Mouse (Mus musculus) midbrain, embryonic 10.5 days (tissue): ENCODE results near the gene Aldh1l1. TPM values are rescaled to one million over a fixed set of nuclear protein-coding genes. Genes with fewer than 3 reads are reported as not detected.

Experiments
- DNase-seq: peaks from one replicate; pipeline ENCODE4 v3.0.0-alpha.2; 2017; ENCODE audit warnings: low spot score
- H3K27ac ChIP-seq: fragments of 300-500 bp; sonication (generic); replicated peaks from 2 replicates; pipeline ENCODE4 v1.5.1; 2016; ENCODE audit warnings: mild to moderate bottlenecking
- H3K27me3 ChIP-seq: fragments of 300-500 bp; sonication (generic); 2 replicates; pipeline ENCODE4 v1.6.1; 2016; ENCODE audit warnings: low read depth, mild to moderate bottlenecking; ENCODE audit not compliant: poor library complexity, severe bottlenecking
- H3K36me3 ChIP-seq: fragments of 300-500 bp; sonication (generic); 2 replicates; pipeline ENCODE4 v1.6.1; 2016; ENCODE audit warnings: mild to moderate bottlenecking, moderate library complexity
- H3K4me1 ChIP-seq: fragments of 300-500 bp; sonication (generic); 2 replicates; pipeline ENCODE4 v1.6.1; 2016
- H3K4me3 ChIP-seq: fragments of 300-500 bp; sonication (generic); 2 replicates; pipeline ENCODE4 v1.5.1; 2016; ENCODE audit warnings: mild to moderate bottlenecking, moderate library complexity
- H3K9me3 ChIP-seq: fragments of 300-500 bp; sonication (generic); replicated peaks from 2 replicates; pipeline ENCODE4 v1.6.1; 2016; ENCODE audit warnings: mild to moderate bottlenecking
- WGBS: fragments of 180-500 bp; shearing (Covaris S2); methylation state at CpG from one replicate; pipeline ENCODE4 v1.1.7; 2016; 5-methylcytosine and 5-hydroxymethylcytosine counted together
- polyA plus RNA-seq: library from polyadenylated mRNA; unstranded; fragments of >200 nt; fragmentation: Nextera tagmentation; extraction: Ambion mirVana; gene quantifications from 2 replicates; pipeline ENCODE4 v1.2.1, GENCODE M21; 2016

The Aldh1l1 gene
- polyA plus RNA-seq, 1 experiment from 2014 or later: 2.7 TPM

DNA sequence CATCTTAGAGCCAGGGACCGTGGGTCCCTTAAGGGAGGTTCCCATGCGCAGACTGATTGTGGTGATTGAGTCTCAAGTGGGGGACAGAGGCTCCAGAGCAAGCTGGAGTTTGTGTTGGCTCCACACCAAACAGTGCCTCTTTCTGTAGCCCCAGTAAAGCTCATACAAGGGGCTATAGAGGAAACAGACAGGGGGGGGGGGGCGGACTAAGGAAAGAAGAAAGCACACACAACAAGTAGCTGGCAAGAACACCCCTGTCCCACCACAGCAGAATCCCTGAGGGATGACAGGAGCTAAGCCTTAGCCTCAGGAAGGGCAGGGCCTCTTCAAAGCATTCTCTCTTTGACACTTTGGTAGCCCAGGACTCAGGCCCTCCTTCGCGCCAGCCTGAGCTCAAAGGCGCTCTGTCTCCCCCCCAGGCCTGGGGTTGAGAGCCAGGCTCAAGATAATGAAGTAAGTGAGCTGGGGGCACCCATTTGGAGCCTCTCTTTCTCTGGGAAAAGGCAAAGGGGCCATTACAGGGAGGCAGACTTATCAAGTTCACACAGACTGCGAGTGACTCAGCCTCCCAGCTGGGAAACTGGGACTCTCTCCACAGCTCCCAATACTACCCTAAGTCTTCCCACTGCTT, 9.2 kb downstream of the Aldh1l1 start:
- peak overlapping the region; percentile 66 for H3K27ac ChIP-seq
- H3K9me3 ChIP-seq: no peaks in the 10 kb centered on the region
- H3K4me3 ChIP-seq: no peak overlapping the region
- H3K4me1 ChIP-seq: peaks cover 32% of the 10 kb centered on the region
- H3K27me3 ChIP-seq: no peaks in the 10 kb centered on the region
- H3K36me3 ChIP-seq: no peaks in the 10 kb centered on the region
- WGBS: 52% methylated on average over 6 of the region's 7 CpGs
- no peak for DNase-seq

DNA sequence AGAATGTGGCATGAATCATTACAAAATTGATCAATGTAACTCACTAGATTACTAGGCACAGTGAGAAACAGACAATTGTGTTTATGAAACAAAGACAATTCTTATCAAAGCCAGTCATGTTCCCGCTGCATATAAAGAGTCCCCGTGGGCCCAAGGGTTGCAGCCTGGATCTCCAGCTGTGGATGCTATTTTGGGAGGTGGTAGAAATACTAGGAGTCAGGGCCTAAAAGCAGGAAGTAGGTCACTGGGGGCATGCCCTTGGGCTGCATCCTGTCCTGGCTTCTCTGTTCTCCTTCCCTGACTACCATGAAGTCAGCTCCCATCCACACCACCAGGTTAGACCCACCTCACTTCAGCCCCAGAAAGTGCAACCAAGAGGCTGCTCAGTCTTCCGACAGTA, 10.0 kb downstream of the Aldh1l1 start:
- peaks cover 32% of the 10 kb centered on the region for H3K4me1 ChIP-seq
- DNase-seq: no peak
- WGBS: 79% methylated on average over 3 of the region's 3 CpGs
- no peak overlapping the region for H3K4me3 ChIP-seq
- H3K27ac ChIP-seq: no peak overlapping the region; the same call in 1 of the 2 replicates
- no peaks in the 10 kb centered on the region for H3K27me3 ChIP-seq
- H3K36me3 ChIP-seq: no peaks in the 10 kb centered on the region
- H3K9me3 ChIP-seq: no peaks in the 10 kb centered on the region

DNA sequence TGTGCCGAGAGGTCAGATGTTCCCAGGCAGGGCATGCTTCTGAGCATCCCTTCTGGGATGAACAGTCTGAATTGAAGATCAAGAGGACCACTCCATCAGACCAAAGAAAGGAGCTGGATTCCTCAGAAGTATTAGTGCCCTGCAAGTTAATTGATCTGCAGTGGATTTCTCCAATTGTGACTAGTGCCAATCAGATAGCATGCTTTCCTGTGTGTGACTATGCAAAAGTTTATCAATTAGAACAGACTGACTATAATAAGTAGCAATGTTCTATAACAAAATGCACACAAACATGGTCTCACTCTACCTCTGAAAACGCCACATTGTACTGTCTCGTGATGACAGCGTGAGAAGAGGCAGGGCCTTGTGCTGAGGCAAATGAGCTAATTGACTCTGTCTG, 13.3 kb downstream of the Aldh1l1 start:
- Histone ChIP-seq H3K27ac (no peak overlapping the region), H3K9me3 (no peaks in the 10 kb centered on the region), H3K27me3 (no peaks in the 10 kb centered on the region), H3K36me3 (no peaks in the 10 kb centered on the region), H3K4me3 (no peak overlapping the region), H3K4me1 (peaks cover 30% of the 10 kb centered on the region)
- 56% methylated on average over 4 of the region's 4 CpGs for WGBS
- no peak for DNase-seq

DNA sequence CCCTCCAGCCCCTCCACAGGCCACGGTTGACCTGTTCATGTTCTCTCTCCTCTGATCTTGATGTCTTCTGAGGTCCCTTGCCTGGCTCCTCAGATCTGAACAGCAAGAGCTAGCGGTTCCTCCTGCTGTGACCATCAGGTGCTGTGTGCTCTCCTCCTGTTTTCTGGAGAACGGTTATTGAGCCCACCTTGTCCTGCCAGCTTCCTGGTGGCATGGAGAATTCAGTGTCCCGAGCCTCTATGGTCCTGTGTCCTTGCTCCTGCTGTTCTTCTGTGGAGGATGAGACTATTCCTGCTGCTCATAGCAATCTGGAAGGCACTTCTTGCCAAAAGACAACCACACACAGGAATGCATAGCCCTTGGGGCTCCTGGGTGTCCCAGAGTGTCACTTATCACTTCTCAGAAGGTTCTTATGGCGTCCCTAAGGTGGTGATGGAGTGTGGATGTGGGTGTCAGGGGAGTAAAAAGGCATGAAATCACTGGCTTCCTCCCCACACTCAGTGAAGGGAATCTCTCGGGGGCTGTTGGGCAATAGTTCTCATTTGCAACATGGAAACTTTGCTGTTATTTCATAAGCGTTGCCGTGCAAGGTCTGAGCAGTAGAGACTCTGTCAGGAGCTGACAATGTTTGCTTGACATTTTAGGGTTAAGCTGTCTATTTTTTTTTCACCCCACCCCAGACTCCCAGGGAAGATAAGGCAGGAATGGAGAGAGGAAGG, 15.2 kb downstream of the Aldh1l1 start:
- peaks cover 13% of the 10 kb centered on the region for H3K4me1 ChIP-seq
- no peak overlapping the region for H3K4me3 ChIP-seq
- WGBS: 76% methylated on average over 8 of the region's 8 CpGs
- H3K36me3 ChIP-seq: no peaks in the 10 kb centered on the region
- no peaks in the 10 kb centered on the region for H3K27me3 ChIP-seq
- no peak for DNase-seq
- no peaks in the 10 kb centered on the region for H3K9me3 ChIP-seq
- H3K27ac ChIP-seq: no peak overlapping the region

DNA sequence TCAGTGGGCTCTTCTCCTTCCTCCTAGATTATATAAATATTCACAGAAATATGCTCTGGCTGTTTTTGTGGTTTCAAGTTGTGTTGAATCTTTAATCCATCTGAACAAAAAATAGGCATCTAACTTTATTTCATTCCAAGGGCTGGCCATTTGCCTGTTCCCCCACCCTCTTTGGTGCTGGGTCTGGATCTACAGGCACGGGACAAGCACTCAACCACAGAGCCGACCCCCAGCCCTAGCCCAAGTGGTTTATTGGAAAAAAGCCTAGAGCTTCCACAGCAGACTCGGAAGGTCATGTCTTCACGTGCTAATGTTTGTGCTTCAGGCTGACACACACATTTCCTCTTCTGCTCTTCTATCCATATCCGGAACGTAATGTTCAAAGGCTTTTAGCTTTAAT, 19.7 kb downstream of the Aldh1l1 start:
- peaks cover 21% of the 10 kb centered on the region for H3K4me1 ChIP-seq
- H3K27ac ChIP-seq: no peak overlapping the region
- H3K36me3 ChIP-seq: no peaks in the 10 kb centered on the region
- no peak overlapping the region for H3K4me3 ChIP-seq
- H3K27me3 ChIP-seq: no peaks in the 10 kb centered on the region
- no peaks in the 10 kb centered on the region for H3K9me3 ChIP-seq
- DNase-seq: no peak
- WGBS: 78% methylated on average over 6 of the region's 6 CpGs

DNA sequence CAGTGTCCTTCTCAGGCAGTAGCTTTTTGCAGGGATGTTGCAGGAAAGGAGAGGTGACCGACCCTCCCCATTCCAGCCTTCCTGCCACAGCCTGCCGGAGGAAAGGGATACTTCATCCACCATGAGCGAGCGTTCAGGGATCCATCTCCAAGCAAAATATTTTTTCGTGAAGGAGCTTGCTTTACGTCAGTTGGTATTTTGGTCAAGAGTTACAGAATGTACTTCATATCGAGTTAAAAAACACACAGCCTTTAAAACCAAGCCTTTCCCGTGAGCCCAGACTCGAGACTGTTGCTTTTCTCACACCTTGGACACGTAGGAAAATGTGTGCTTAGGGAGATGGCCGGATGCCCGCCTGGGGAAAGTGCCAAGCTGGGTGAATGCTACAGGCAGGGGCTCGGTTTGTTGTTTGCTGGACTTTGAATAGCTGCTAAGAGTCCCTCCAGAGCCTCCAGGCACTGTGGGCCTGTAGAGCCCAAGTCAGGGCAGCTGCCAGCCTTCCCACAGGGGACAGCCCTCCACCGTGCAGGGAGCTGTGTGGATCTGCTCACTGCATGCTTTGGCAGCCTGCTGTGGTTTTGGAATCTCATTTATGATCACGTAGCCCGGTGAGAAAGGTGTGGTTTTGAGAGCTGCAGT, 20.6 kb downstream of the Aldh1l1 start:
- no peaks in the 10 kb centered on the region for H3K36me3 ChIP-seq
- H3K4me3 ChIP-seq: no peak overlapping the region
- 75% methylated on average over 16 of the region's 16 CpGs for WGBS
- no peak overlapping the region for H3K27ac ChIP-seq
- no peaks in the 10 kb centered on the region for H3K9me3 ChIP-seq
- no peaks in the 10 kb centered on the region for H3K27me3 ChIP-seq
- DNase-seq: no peak
- peaks cover 21% of the 10 kb centered on the region for H3K4me1 ChIP-seq

DNA sequence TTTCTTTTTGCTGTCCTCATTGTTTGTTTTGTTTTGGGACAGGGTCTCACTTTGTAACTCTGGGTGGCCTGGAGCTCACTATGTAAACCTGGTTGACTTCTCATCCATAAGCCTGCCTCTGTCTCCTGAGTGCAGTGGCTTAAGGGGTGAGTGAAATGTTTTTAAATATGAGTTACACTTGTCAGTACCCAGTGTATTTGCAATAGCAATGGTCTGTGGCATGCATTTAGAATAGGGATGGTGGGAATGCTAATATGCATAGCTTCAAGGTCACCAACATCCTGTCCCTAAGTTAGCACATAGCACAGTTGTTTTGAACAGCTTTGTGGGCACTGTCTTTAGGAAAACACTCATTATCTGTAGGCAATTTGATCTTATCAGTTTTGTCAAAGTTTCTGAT, 21.2 kb downstream of the Aldh1l1 start:
- Histone ChIP-seq H3K4me1 (peaks cover 21% of the 10 kb centered on the region), H3K27me3 (no peaks in the 10 kb centered on the region), H3K4me3 (no peak overlapping the region), H3K36me3 (no peaks in the 10 kb centered on the region), H3K27ac (no peak overlapping the region), H3K9me3 (no peaks in the 10 kb centered on the region)
- no peak for DNase-seq

DNA sequence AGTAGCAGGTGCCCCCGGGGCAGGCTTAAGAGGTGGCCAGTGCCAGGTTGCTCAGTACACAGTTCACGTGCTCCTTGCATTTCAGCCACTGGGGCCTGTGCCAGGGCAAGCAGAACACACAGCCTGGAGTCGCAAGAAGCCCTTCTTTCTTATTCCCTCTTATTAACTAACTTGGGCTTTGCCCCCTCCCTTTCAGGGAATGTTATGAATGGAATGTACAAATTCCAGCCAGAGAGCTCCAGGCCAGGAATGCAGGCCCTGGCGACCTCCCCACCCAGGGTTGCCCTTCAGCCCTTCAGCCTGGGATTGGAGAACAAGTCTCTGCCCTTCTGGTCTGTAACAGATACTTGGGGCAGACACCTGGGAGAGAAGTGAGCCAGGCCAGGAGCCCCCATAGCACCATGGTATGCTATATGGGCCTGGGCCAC, 22.0 kb downstream of the Aldh1l1 start:
- peak; percentile 28 for DNase-seq
- Histone ChIP-seq H3K4me3 (no peak overlapping the region), H3K9me3 (no peaks in the 10 kb centered on the region), H3K36me3 (no peaks in the 10 kb centered on the region), H3K27ac (peak overlapping the region; percentile 68), H3K27me3 (no peaks in the 10 kb centered on the region), H3K4me1 (peaks cover 21% of the 10 kb centered on the region)
- WGBS: 55% methylated on average over 4 of the region's 4 CpGs

DNA sequence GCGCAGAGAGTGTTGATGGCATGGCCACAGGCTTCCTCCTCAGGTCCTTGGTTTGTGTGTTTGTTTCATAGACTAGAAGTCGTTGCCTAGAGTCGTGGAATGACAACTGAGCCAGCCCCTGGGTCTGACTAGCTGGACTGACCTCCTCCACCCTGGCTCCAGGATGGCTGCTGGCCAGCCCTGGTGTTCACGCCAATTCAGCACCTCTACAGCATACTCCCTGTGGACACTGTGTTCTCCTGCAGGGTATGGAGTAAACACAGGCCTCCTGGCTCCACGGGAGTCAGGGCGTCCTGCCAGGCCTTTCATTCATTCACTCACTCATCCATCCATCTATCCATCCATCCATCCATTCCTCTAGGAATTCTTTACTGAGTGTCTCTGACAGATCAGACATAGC, 22.9 kb downstream of the Aldh1l1 start:
- Histone ChIP-seq H3K4me3 (no peak overlapping the region), H3K27ac (0 out of 2 replicates have a peak overlapping the region, but pooled peaks have one; percentile 68), H3K27me3 (no peaks in the 10 kb centered on the region), H3K36me3 (no peaks in the 10 kb centered on the region), H3K4me1 (peaks cover 21% of the 10 kb centered on the region), H3K9me3 (no peaks in the 10 kb centered on the region)
- no peak for DNase-seq
- WGBS: 77% methylated on average over 6 of the region's 6 CpGs

DNA sequence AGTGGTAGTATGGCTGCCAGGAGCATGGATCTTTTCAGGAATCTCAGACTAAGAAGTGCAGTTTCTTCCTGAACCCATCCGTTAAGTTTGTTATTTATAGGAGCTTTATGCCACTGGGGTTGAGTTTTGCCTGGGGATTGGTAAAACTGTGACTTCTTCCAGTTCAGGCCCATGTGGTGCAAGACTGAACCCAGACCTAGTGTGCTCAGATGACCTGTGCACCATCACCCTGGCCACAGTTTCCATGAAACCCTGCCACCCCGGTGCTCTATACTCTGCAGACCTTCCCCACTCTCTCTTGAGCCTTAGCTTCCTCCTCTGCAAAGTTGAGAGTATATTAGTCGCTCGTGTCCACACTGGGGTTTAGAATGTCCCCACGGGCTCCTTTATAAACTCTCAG, 26.2 kb downstream of the Aldh1l1 start:
- Histone ChIP-seq H3K4me3 (no peak overlapping the region), H3K36me3 (no peaks in the 10 kb centered on the region), H3K9me3 (no peaks in the 10 kb centered on the region), H3K4me1 (peaks cover 21% of the 10 kb centered on the region), H3K27me3 (no peaks in the 10 kb centered on the region), H3K27ac (no peak overlapping the region)
- no peak for DNase-seq
- whole genome bisulfite sequencing: 89% methylated on average over 5 of the region's 5 CpGs

DNA sequence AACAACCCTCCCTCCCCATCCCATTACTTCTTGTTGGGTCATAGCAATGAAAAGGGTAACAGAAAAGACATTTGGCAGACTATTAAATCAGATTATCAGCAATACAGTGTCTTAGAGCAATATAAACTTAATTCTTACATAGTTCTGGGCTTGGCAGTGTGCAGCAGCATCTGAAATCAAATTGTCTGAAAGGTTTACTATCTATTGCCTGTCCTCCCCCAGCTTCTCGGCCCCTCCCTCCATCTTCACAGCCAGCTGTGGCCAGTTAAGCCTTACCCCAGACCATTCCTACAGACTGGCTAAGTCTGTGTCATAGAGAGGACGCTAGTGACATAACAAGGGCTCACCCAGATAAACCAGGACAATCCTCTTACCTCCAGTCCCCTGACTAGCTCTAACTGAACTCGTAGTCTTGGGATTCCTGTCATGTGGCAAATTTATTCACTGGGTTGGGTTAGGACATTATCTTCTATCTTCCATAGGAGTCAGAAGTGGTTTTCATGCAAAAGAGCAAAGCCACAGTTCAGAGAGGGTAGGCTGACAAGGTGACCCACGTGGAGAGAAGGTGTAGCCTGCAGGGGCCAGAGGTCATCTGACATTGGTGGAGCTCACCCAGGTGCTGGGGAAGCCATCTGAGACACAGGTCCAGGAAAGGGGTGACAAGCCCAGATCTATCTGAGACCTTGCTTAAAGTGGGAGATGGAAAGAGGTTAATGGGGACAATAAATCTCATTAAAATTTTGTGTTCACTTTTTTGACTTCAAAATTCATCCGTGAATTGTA, 27.0 kb downstream of the Aldh1l1 start:
- DNase-seq: no peak

DNA sequence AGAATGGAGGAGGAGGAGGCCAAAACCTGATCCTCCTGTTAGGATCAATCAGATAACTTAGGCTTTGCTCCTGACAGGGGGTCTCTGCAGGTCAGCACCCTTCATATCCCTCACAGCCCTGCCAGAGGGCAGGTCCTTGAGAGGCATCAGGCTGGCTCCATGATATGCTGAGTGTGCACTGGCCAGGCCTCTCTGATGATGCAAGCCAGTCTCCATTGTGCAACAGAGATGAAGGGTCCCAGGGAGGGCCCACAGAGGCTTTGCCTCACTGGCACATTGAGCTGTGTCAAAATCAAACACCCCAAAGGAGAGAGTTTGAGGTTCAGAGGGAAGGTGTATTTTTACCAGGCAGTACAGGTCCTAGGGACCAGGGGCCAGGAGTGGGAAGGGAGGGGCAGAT, 28.1 kb downstream of the Aldh1l1 start:
- Histone ChIP-seq H3K4me3 (no peak overlapping the region), H3K36me3 (no peaks in the 10 kb centered on the region), H3K4me1 (0 out of 2 replicates have a peak, but pooled peaks cover 6% of the 10 kb centered on the region), H3K9me3 (0 out of 2 replicates have a peak, but pooled peaks cover 3% of the 10 kb centered on the region), H3K27me3 (no peaks in the 10 kb centered on the region), H3K27ac (peak overlapping the region; percentile 38)
- DNase-seq: no peak

More for the DNA sequence above, 27.0 kb downstream of the Aldh1l1 start:
- WGBS: 77% methylated on average over 5 of the region's 5 CpGs
- H3K36me3 ChIP-seq: no peaks in the 10 kb centered on the region
- H3K9me3 ChIP-seq: no peaks in the 10 kb centered on the region
- no peak overlapping the region for H3K4me3 ChIP-seq
- H3K27ac ChIP-seq: no peak overlapping the region
- H3K4me1 ChIP-seq: peaks cover 12% of the 10 kb centered on the region
- no peaks in the 10 kb centered on the region for H3K27me3 ChIP-seq
